Mouse (Mus musculus) embryonic facial prominence, embryonic 14.5 days (tissue): ENCODE data around the gene Flt3l. TPM values are rescaled to one million over a fixed set of nuclear protein-coding genes. Genes with fewer than 3 reads are reported as not detected.

Experiments used
- ATAC-seq: fragments of 200-750 bp; cut with Nextera tagmentation; 2 replicates; pipeline ENCODE4 v1.8.0; 2017; ENCODE audit warnings: low read depth, moderate number of reproducible peaks, moderate TSS enrichment
- DNase-seq: peaks from one replicate; pipeline ENCODE4 v3.0.0-alpha.2; 2015; ENCODE audit warnings: low spot score
- H3K27ac ChIP-seq: fragments of 300-500 bp; sonication (generic); replicated peaks from 2 replicates; pipeline ENCODE4 v1.5.1; 2014; ENCODE audit warnings: low read depth, mild to moderate bottlenecking, low read length, moderate library complexity
- H3K27me3 ChIP-seq: fragments of 300-500 bp; sonication (generic); replicated peaks from 2 replicates; pipeline ENCODE4 v1.6.1; 2014; ENCODE audit warnings: low read length; ENCODE audit not compliant: control insufficient read depth, insufficient read depth
- H3K36me3 ChIP-seq: fragments of 300-500 bp; sonication (generic); 2 replicates; pipeline ENCODE4 v1.6.1; 2014; ENCODE audit warnings: low read length, mixed read lengths; ENCODE audit not compliant: control insufficient read depth, insufficient read depth
- H3K4me1 ChIP-seq: fragments of 300-500 bp; sonication (generic); 2 replicates; pipeline ENCODE4 v1.6.1; 2014; ENCODE audit warnings: antibody characterized with exemption, low read length; ENCODE audit not compliant: control insufficient read depth, insufficient read depth
- H3K4me2 ChIP-seq: fragments of 300-500 bp; sonication (generic); 2 replicates; pipeline ENCODE4 v1.6.1; 2014; ENCODE audit warnings: low read depth, mild to moderate bottlenecking, low read length, moderate library complexity, mixed read lengths
- H3K4me3 ChIP-seq: fragments of 300-500 bp; sonication (generic); 2 replicates; pipeline ENCODE4 v1.5.1; 2014; ENCODE audit warnings: low read depth, mild to moderate bottlenecking, low read length
- H3K9ac ChIP-seq: fragments of 300-500 bp; sonication (generic); 2 replicates; pipeline ENCODE4 v1.6.1; 2014; ENCODE audit warnings: low read depth, mild to moderate bottlenecking, low read length, moderate library complexity, mixed read lengths
- H3K9me3 ChIP-seq: fragments of 300-500 bp; sonication (generic); 2 replicates; pipeline ENCODE4 v1.6.1; 2016; ENCODE audit warnings: low read length; ENCODE audit not compliant: control insufficient read depth
- WGBS: fragments of 180-500 bp; shearing (Covaris S2); extraction: QIAGEN DNeasy Blood & Tissue Kit; methylation state at CpG from one replicate; pipeline ENCODE4 v1.1.7; 2014; 5-methylcytosine and 5-hydroxymethylcytosine counted together
- polyA plus RNA-seq: library from polyadenylated mRNA; unstranded; fragments of >200 nt; fragmentation: Nextera tagmentation; extraction: Ambion mirVana; gene quantifications from 2 replicates; pipeline ENCODE4 v1.2.1, GENCODE M21; 2014

Flt3l gene
- polyA plus RNA-seq, 1 experiment from 2014 or later = 2.3 TPM

DNA sequence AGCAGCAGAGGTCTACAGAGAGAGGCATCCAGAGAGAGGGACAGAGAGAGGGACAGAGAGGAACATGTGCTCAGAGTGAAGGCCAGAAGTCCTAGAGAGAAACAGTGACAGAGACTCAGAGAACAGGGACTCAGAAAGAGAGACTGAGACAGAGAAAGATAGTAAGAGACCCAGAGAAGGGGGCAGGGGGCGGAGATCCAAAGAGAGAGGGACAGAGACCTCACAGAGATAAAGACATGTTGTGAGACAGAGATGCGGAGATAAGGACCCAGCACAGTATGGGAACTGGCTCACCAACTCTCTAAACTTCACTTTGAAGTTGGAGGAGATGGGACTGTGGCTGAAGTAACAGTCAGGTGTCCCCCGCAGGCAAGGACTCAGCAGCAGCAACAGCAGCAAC lies 862 bp downstream of the Flt3l start:
- H3K4me1 ChIP-seq = peaks cover 4% of the 10 kb centered on the region; the same call in 1 of the 2 replicates
- H3K27me3 ChIP-seq = no peaks in the 10 kb centered on the region
- H3K4me2 ChIP-seq = peak overlapping the region; percentile 59
- H3K9ac ChIP-seq = peak overlapping the region; percentile 61; the same call in 1 of the 2 replicates
- WGBS = 75% methylated on average over 3 of the region's 3 CpGs
- ATAC-seq = no peak
- no peak overlapping the region for H3K27ac ChIP-seq
- DNase-seq = no peak
- no peaks in the 10 kb centered on the region for H3K36me3 ChIP-seq
- H3K4me3 ChIP-seq = peak overlapping the region; percentile 44; the same call in 1 of the 2 replicates
- H3K9me3 ChIP-seq = no peaks in the 10 kb centered on the region

DNA sequence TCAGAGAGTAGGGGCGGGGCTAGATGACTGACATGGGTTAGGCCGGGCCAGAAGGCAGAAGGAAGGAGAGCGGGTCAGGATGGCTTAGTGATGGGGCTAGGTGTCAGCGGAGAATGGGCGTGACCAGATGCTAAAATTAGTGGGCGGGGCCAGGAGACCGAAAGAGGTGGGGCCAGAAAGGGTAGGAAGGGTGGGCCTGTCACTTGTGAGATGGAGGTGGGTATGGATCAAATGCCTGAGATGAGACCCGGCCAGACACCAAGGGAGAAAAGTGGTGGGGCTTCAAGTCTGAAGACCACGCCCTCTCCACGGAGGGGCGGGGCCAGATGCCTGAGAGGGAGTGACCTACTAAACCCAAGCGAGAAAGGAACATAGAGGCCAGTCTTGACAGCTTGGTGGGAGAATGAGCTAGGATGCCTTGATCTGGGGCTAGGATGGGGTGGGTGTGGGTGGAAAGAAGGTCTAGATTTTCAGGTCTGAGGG lies 1.6 kb downstream of the Flt3l start:
- DNase-seq (peak; percentile 44), ATAC-seq (no peak)
- no peaks in the 10 kb centered on the region for H3K27me3 ChIP-seq
- peaks cover 8% of the 10 kb centered on the region; the same call in 1 of the 2 replicates for H3K4me1 ChIP-seq
- no peak overlapping the region for H3K9ac ChIP-seq
- H3K36me3 ChIP-seq = no peaks in the 10 kb centered on the region
- H3K4me3 ChIP-seq = no peak overlapping the region
- no peaks in the 10 kb centered on the region for H3K9me3 ChIP-seq
- no peak overlapping the region for H3K27ac ChIP-seq
- no peak overlapping the region for H3K4me2 ChIP-seq
- 10% methylated on average over 12 of the region's 12 CpGs for WGBS

DNA sequence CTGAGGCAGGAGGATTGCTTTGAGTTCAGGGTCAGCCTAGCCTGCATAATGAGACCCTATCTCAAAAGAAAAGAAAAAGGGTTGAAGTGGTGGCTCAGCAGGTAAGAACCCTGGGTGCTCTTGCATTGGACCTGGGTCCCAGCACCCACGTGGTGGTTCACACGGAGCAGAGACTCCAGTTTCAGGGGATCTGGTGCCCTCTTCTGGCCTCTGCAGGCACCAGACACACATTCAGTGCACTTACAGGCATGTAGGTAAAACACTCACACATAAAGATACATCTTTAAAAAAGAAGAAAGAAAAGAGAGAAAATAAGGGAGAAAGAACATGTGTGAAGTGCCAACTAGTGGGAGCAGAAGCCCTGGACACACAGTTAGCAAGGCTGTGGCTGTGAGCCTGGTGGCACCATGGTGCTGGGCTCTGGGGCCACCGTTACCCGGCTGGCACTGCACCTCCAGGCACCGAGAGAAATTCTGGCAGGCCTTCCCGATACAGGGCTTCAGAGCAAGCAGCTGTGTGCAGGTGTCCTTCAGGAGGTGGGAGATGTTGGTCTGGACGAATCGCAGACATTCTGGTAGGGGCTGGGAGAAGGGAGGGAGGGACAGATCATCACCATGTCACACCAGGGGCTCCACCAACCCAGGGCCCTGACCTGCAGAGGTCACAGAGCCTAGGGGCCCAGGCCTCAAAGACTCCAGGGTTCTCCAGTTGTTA lies 2.6 kb downstream of the Flt3l start:
- no peak overlapping the region for H3K27ac ChIP-seq
- DNase-seq (no peak), ATAC-seq (no peak)
- no peak overlapping the region for H3K9ac ChIP-seq
- no peak overlapping the region for H3K4me3 ChIP-seq
- peaks cover 9% of the 10 kb centered on the region; the same call in 1 of the 2 replicates for H3K4me1 ChIP-seq
- no peaks in the 10 kb centered on the region for H3K9me3 ChIP-seq
- H3K4me2 ChIP-seq = no peak overlapping the region
- H3K27me3 ChIP-seq = no peaks in the 10 kb centered on the region
- WGBS = 73% methylated on average over 8 of the region's 8 CpGs
- H3K36me3 ChIP-seq = no peaks in the 10 kb centered on the region

DNA sequence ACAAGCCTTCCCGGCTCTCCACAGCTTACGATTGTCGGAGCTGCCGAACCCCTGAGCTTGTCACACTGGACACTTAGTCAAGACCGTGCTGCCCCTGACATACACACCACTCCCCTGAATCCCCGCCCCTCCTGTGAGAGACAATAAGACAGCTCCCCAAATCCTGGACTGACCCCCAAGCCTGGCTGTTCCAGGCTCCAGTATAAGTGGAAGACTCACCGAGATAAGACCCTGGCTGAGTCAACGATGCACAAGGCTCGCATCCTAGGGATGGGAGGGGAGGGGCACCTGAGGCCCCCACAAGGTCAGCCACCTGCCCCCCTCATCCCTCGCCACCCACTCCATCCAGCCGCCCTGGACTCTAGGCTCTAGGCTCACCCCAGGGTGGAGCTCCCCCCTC lies 4.4 kb downstream of the Flt3l start:
- WGBS = 77% methylated on average over 9 of the region's 11 CpGs
- Histone ChIP-seq H3K36me3 (peaks cover 8% of the 10 kb centered on the region), H3K4me3 (no peak overlapping the region), H3K9me3 (no peaks in the 10 kb centered on the region), H3K27ac (no peak overlapping the region), H3K4me2 (no peak overlapping the region), H3K9ac (no peak overlapping the region), H3K4me1 (peaks cover 14% of the 10 kb centered on the region), H3K27me3 (no peaks in the 10 kb centered on the region)
- ATAC-seq (no peak), DNase-seq (no peak)

DNA sequence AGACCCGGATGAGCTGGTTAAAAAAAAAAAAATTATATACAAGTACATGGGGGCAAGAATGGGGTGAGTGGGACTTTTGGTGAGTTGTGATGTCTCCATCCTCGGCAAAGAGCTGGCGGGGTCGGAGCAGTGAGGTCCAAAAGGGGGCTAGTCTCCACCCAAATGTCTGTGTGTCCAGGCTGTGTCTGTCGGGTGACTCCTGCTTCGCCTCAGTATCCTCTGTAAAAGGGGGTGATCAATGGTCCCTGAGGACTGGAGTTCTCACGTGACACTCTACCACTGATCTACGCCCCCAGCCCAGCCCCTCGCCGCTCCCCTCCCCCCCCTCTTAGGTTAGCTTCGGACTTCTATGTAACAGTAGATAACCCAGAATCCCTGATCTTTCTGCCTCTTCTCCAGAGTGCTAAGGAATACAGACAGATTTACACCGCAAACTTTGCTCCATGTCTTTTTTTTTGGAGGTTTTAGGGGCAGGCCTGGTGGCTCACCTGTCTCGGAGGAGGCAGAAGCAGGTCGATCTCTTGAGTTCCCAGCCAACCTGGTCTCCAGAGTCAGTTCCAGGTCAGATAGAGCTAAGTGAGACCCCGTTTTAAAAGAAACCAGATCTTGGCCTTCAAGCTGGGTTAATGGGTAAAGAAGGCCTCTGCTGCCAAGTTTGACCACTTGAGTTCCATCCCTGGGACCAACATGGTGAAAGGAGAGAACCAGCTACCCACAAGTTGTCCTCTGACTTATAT lies 6.3 kb downstream of the Flt3l start:
- Histone ChIP-seq H3K9ac (peak overlapping the region; percentile 68), H3K27ac (peak overlapping the region; percentile 89), H3K36me3 (peaks cover 27% of the 10 kb centered on the region), H3K4me3 (peak overlapping the region; percentile 48), H3K4me1 (peaks cover 14% of the 10 kb centered on the region), H3K27me3 (no peaks in the 10 kb centered on the region), H3K9me3 (no peaks in the 10 kb centered on the region), H3K4me2 (peak overlapping the region; percentile 61)
- DNase-seq (no peak), ATAC-seq (no peak)
- WGBS = 54% methylated on average over 15 of the region's 15 CpGs

DNA sequence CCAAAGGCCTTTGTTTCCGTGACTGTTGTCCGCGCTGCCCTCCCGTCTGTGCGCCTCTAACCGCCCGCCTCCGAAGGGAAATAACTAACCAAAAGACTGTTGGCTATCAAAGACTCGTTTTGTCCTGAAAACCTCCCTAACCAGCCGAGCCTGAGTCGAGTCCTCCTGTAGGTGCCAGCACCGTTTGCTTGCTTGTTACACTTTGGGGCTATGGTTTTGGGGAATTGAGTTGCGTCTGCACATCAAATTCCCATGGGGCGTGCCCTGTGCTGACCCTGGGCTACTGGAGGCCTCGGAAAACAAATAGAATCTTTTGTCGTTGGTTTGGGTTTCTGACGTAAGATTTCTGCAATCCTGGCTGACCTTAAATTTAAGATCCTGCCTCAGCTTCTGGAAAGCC lies 6.9 kb downstream of the Flt3l start:
- ATAC-seq = no peak; the same call in 1 of the 2 replicates
- peak overlapping the region; percentile 61 for H3K4me2 ChIP-seq
- H3K9me3 ChIP-seq = no peaks in the 10 kb centered on the region
- H3K27ac ChIP-seq = peak overlapping the region; percentile 89
- peak overlapping the region; percentile 48 for H3K4me3 ChIP-seq
- peak overlapping the region; percentile 68 for H3K9ac ChIP-seq
- peaks cover 31% of the 10 kb centered on the region for H3K36me3 ChIP-seq
- H3K4me1 ChIP-seq = peaks cover 18% of the 10 kb centered on the region
- no peak for DNase-seq
- 2% methylated on average over 15 of the region's 17 CpGs for WGBS
- no peaks in the 10 kb centered on the region for H3K27me3 ChIP-seq

DNA sequence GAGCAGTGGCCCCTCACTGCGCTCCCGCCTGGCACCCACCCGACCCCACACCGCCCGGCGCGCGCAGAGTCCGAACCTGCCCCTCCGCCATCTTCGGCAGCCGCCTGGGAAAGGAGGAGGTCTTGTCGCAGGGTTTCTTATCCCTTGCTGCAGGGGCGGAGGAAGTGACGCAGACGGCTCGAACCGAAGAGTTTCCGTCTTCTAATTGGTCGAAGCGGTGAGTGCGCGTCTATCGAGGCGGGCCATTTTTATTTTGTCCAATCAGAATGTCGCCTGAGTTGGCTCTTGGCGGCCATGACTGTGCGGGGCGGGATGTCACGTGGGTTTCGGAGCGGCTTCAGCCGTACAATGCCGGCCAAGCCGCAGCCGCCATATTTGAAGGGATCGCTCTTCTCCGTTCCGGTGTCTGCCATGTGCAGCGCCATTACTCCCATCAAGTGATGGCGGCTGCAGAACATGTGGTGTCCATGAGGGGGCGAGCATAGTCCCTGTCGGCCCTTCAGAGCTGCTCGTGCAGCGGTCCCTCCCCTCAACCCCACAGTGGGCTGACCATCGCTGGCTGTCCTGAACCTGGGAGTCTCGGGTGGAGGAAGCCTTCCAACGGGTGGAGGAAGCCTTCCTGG lies 7.5 kb downstream of the Flt3l start, which contains the start of gene Rpl13a:
Gene Rpl13a, minus strand, starts transcription at position 138 of the 623 bp plus-strand sequence.
- Histone ChIP-seq H3K9ac (peak within 1 kb of the TSS; percentile 99), H3K9me3 (no peaks in the 10 kb centered on the region), H3K4me1 (peaks cover 18% of the 10 kb centered on the region), H3K4me3 (peak within 1 kb of the TSS; percentile 70), H3K27ac (peak within 1 kb of the TSS; percentile 92), H3K4me2 (peak within 1 kb of the TSS; percentile 95), H3K36me3 (peaks cover 31% of the 10 kb centered on the region), H3K27me3 (no peaks in the 10 kb centered on the region)
- DNase-seq (peak; percentile 100), ATAC-seq (peak; percentile 95)
- WGBS = 1% methylated on average over 40 of the region's 48 CpGs

DNA sequence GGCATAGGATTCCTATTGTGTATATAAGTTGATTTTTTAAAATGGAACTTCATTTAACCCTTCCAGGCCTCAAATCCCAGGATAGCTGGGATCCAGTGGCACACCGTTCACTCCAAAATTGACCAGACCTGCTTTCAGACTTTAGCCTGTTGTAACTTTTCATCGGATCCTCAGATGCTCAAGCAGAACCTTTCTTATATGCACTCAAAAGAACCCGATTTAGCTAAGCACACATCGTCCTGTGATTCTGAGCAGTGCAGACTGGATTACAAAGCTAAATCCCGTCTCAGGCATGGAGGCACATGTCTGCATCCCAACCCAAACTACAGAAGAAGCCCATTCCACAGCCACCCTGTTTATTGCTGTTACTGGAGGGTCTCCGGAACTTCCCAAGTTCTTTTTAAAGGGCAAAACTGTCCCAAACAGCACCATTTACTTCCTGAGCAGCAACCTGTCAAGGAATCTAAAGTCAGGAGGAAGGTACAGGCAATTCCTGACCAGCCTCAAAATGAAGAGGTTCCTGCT lies 8.5 kb downstream of the Flt3l start:
- Histone ChIP-seq H3K4me3 (peak overlapping the region; percentile 70), H3K4me1 (peaks cover 23% of the 10 kb centered on the region), H3K27me3 (no peaks in the 10 kb centered on the region), H3K4me2 (peak overlapping the region; percentile 95), H3K9ac (peak overlapping the region; percentile 99), H3K36me3 (peaks cover 36% of the 10 kb centered on the region), H3K9me3 (no peaks in the 10 kb centered on the region), H3K27ac (peak overlapping the region; percentile 92)
- ATAC-seq (no peak), DNase-seq (no peak)
- 2% methylated on average over 6 of the region's 6 CpGs for WGBS
